Mouse (Mus musculus): ENCODE data around the gene Ctcfl.

DNA sequence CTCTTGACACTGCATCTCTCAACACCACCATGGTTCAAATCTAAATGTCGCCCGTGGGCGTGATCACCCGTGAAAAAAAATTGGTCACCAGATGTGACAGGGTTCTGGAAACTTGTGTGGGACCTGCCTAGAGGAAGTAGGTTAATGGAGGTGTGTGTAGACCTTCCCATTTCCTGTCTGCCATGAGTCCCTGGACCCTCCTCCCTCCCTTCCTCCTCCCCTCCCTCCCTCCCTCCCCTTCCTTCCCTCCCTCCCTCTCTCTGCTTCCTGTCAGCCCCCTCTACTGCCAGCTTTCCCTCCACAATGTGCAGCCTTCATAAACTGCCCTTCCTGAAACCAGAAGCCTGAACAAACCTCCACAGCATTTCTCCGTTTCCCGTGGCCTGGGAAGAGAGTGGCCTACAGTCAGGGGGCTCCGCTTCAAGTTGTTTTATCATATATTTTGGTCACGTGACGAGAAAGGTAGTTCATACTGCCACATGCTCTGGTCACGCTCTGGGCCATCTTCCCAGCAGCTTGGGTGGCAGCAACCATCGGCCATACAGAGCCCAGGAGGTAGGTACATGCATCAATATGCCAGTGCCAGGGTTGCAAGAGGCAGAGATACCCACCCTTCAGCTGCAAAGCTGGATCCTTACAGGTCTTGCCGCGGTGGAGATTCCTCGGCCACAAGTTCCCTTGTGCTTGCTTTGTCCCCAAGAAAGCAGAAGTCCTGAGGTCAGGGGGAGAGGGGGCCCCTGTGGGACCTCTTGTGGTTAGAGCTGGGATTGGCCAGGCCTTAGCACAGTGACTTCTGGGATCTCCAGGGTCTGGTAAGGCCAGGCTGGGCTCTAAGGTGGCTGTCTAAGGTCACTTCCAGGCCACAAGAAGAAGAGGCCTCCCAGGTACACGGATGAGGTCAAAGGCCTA lies 57.6 kb downstream of the Ctcfl start:
- peak; percentile 35 for TF ChIP-seq CTCF (IDR thresholded peaks at IDR 0.05)
- no peak for TF ChIP-seq POLR2A (IDR thresholded peaks at IDR 0.05; ENCODE audit: insufficient read depth, low read depth, low read length)

All from heart, adult 2 months (tissue).